Mouse (Mus musculus): Measurements from ENCODE around the gene Fyb. TPM values are rescaled to one million over a fixed set of nuclear protein-coding genes. Genes with fewer than 3 reads are reported as not detected.
A peak's percentile ranks its signal among the peaks of the same experiment; 100 is the strongest.

The Fyb gene
- polyA plus RNA-seq, 1 experiment: 129 TPM

DNA sequence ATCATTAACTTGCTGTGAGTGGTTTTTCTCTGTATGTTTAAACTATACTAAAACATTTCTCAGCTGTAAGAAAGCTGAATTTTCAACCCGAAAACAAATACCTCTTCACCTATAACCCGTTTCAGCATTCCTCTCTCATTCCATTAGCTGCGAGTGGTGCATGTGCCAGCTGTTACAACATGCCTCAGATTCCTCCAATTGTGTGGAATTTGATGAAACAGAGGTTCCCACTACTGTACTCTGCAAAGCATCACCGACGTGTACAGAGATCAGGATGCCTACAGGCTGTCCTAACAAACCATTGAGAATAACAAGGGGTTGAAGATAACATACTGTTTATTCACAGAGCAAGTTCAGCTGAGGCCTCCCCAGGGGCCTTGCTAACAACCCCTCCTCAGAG is 143.4 kb downstream of the Fyb start:
- Histone ChIP-seq H3K27me3 (ENCODE audit: control insufficient read depth, insufficient read depth, insufficient read length) (no peaks in the 10 kb centered on the region), H3K4me3 (no peak overlapping the region), H3ac (ENCODE audit: control insufficient read depth, insufficient read length) (no peak overlapping the region), H3K4me2 (ENCODE audit: low read depth) (no peak overlapping the region), H3K79me2 (ENCODE audit: control insufficient read depth, insufficient read depth) (no peaks in the 10 kb centered on the region), H3K36me3 (ENCODE audit: control insufficient read depth, insufficient read depth) (no peaks in the 10 kb centered on the region)
- no peak for TF ChIP-seq USF1 (IDR thresholded peaks at IDR 0.05; ENCODE audit: low read depth)

DNA sequence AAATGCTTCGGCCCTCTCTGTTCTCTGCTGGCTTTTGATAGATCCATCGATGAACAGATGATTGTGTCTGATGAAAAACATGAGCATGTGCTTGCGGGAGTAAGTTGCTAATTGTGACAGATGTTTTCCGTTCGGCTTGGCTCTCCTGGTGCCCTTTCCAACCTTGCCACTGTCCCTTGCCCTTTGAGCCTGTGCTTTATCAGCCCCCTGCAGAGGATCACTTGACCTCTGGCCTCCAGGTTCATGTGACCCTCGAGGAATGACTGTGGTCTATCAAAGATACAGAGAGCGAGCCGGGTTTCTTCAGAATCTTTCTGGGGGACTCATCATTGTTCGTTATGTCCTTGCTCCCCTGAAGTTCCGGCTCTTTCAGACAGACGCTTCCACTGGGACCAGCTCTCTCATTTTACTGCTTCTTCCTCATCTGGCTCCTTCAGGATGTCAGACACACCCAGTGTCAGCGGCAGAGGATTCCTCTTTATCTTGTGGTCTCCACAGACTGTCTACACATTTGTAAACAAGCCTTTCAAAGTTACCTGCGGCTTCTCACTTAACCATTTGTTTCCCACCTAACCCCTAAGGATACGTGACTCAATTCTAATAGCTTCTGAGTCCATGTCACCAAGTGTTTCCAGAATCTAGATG is 146.3 kb downstream of the Fyb start:
- no peak for TF ChIP-seq POLR2AphosphoS2 (IDR thresholded peaks at IDR 0.05; ENCODE audit: insufficient read length, low read depth)
- no peak for TF ChIP-seq MYOG (IDR thresholded peaks at IDR 0.05; ENCODE audit: control insufficient read depth in 1 of 3, insufficient read depth in 1 of 3, insufficient read length in 2 of 3, low read depth in 2 of 3)
- no peak for TF ChIP-seq E2F4 (IDR thresholded peaks at IDR 0.05; ENCODE audit: insufficient read depth)
- no peak for TF ChIP-seq POLR2A (IDR thresholded peaks at IDR 0.05; ENCODE audit: insufficient read length, low read depth)
- TF ChIP-seq USF1 (IDR thresholded peaks at IDR 0.05; ENCODE audit: low read depth): no peak
- no peak for TF ChIP-seq MYOD1 (IDR thresholded peaks at IDR 0.05; ENCODE audit: control insufficient read depth in 1 of 3, insufficient read length in 2 of 3, low read depth in 2 of 3)
- TF ChIP-seq REST (IDR thresholded peaks at IDR 0.05; ENCODE audit: insufficient read depth, insufficient read length): no peak
- no peak for TF ChIP-seq CEBPB (IDR thresholded peaks at IDR 0.05; ENCODE audit: insufficient read depth, poor library complexity, severe bottlenecking)
- no peak for TF ChIP-seq TCF3 (IDR thresholded peaks at IDR 0.05; ENCODE audit: insufficient read length, low read depth)
- TF ChIP-seq MAX (IDR thresholded peaks at IDR 0.05; ENCODE audit: low read depth): no peak
- TF ChIP-seq TCF12 (IDR thresholded peaks at IDR 0.05; ENCODE audit: insufficient read depth, poor library complexity, severe bottlenecking): no peak
- H3K4me3 ChIP-seq: no peak overlapping the region
- no peaks in the 10 kb centered on the region for H3K79me2 ChIP-seq (ENCODE audit: control insufficient read depth, insufficient read depth)
- H3ac ChIP-seq (ENCODE audit: control insufficient read depth, insufficient read length): no peak overlapping the region
- H3K4me2 ChIP-seq (ENCODE audit: low read depth): no peak overlapping the region
- no peaks in the 10 kb centered on the region for H3K27me3 ChIP-seq (ENCODE audit: control insufficient read depth, insufficient read depth, insufficient read length)
- H3K36me3 ChIP-seq (ENCODE audit: control insufficient read depth, insufficient read depth): no peaks in the 10 kb centered on the region

DNA sequence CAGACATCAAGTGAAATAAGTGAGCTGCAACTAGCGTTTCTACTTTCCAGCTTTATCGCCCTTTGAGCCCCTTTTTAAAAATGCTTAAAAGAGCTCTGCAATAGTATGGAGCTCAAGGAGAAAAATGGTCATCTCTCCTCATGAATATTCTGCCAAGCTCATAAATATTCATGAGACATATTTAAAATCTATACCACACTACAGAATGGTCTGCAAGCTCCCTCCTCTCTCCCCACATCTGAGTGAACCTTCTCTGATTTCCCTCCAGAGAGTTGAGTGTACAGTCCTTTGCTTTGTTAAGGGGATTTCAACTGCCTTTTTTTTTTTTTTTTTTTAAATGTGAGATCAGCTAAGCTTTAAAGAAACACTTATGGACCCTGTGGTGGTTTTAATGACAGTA is 155.8 kb downstream of the Fyb start:
- Histone ChIP-seq H3K27me3 (ENCODE audit: control insufficient read depth, insufficient read depth, insufficient read length) (no peaks in the 10 kb centered on the region), H3ac (ENCODE audit: control insufficient read depth, insufficient read length) (no peak overlapping the region), H3K36me3 (ENCODE audit: control insufficient read depth, insufficient read depth) (no peaks in the 10 kb centered on the region), H3K4me3 (no peak overlapping the region), H3K4me2 (ENCODE audit: low read depth) (no peak overlapping the region), H3K79me2 (ENCODE audit: control insufficient read depth, insufficient read depth) (no peaks in the 10 kb centered on the region)
- TF ChIP-seq MYOG (IDR thresholded peaks at IDR 0.05; ENCODE audit: control insufficient read depth in 1 of 3, insufficient read depth in 1 of 3, insufficient read length in 2 of 3, low read depth in 2 of 3): no peak
- TF ChIP-seq REST (IDR thresholded peaks at IDR 0.05; ENCODE audit: insufficient read depth, insufficient read length): no peak
- TF ChIP-seq USF1 (IDR thresholded peaks at IDR 0.05; ENCODE audit: low read depth): no peak
- TF ChIP-seq CEBPB (IDR thresholded peaks at IDR 0.05; ENCODE audit: insufficient read depth, poor library complexity, severe bottlenecking): no peak
- no peak for TF ChIP-seq TCF3 (IDR thresholded peaks at IDR 0.05; ENCODE audit: insufficient read length, low read depth)
- TF ChIP-seq MAX (IDR thresholded peaks at IDR 0.05; ENCODE audit: low read depth): no peak
- no peak for TF ChIP-seq MYOD1 (IDR thresholded peaks at IDR 0.05; ENCODE audit: control insufficient read depth in 1 of 3, insufficient read length in 2 of 3, low read depth in 2 of 3)
- no peak for TF ChIP-seq TCF12 (IDR thresholded peaks at IDR 0.05; ENCODE audit: insufficient read depth, poor library complexity, severe bottlenecking)
- TF ChIP-seq E2F4 (IDR thresholded peaks at IDR 0.05; ENCODE audit: insufficient read depth): no peak

DNA sequence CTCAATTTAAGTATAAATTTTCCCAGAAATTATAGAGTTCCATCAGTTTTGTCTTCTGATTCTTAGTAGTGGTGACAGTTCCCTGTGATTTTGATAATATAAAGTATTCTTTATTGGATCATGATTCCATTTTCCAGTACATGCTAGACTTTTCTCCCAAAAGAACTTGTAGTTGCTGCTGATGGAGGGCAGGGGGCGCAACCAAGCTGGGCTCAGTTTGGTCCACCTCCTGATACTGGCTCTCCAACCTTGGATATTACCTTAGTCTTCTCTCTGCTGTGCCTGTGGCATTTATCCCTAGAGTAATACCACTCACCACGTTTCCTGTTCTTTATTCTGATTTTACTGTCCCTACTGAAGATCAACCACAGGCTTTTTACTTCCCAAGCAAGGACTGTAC is 179.5 kb downstream of the Fyb start:
- Histone ChIP-seq H3K27me3 (ENCODE audit: control insufficient read depth, insufficient read depth, insufficient read length) (no peaks in the 10 kb centered on the region), H3K4me2 (ENCODE audit: low read depth) (no peak overlapping the region), H3ac (ENCODE audit: control insufficient read depth, insufficient read length) (no peak overlapping the region), H3K79me2 (ENCODE audit: control insufficient read depth, insufficient read depth) (no peaks in the 10 kb centered on the region), H3K36me3 (ENCODE audit: control insufficient read depth, insufficient read depth) (no peaks in the 10 kb centered on the region), H3K4me3 (no peak overlapping the region)
- TF ChIP-seq USF1 (IDR thresholded peaks at IDR 0.05; ENCODE audit: low read depth): no peak
- TF ChIP-seq POLR2A (IDR thresholded peaks at IDR 0.05; ENCODE audit: insufficient read length, low read depth): no peak
- no peak for TF ChIP-seq SRF (IDR thresholded peaks at IDR 0.05; ENCODE audit: control insufficient read depth, insufficient read length, low read depth)
- no peak for TF ChIP-seq E2F4 (IDR thresholded peaks at IDR 0.05; ENCODE audit: insufficient read depth)
- TF ChIP-seq MYOD1 (IDR thresholded peaks at IDR 0.05; ENCODE audit: control insufficient read depth in 1 of 3, insufficient read length in 2 of 3, low read depth in 2 of 3): no peak
- no peak for TF ChIP-seq REST (IDR thresholded peaks at IDR 0.05; ENCODE audit: insufficient read depth, insufficient read length)
- no peak for TF ChIP-seq MAX (IDR thresholded peaks at IDR 0.05; ENCODE audit: low read depth)
- TF ChIP-seq CEBPB (IDR thresholded peaks at IDR 0.05; ENCODE audit: insufficient read depth, poor library complexity, severe bottlenecking): no peak
- no peak for TF ChIP-seq TCF12 (IDR thresholded peaks at IDR 0.05; ENCODE audit: insufficient read depth, poor library complexity, severe bottlenecking)
- TF ChIP-seq POLR2AphosphoS2 (IDR thresholded peaks at IDR 0.05; ENCODE audit: insufficient read length, low read depth): no peak
- no peak for TF ChIP-seq TCF3 (IDR thresholded peaks at IDR 0.05; ENCODE audit: insufficient read length, low read depth)
- TF ChIP-seq MYOG (IDR thresholded peaks at IDR 0.05; ENCODE audit: control insufficient read depth in 1 of 3, insufficient read depth in 1 of 3, insufficient read length in 2 of 3, low read depth in 2 of 3): no peak

GRCm38 (mm10) chr15:6705351-6705901 is 182.8 kb downstream of the Fyb start:
- H3ac ChIP-seq (ENCODE audit: control insufficient read depth, insufficient read length): no peak overlapping the region
- peak in 2 of 3 experiments; percentile 54 to 70 for TF ChIP-seq MYOD1 (IDR thresholded peaks at IDR 0.05; ENCODE audit: control insufficient read depth in 1 of 3, insufficient read length in 2 of 3, low read depth in 2 of 3)
- TF ChIP-seq POLR2AphosphoS2 (IDR thresholded peaks at IDR 0.05; ENCODE audit: insufficient read length, low read depth): no peak
- TF ChIP-seq REST (IDR thresholded peaks at IDR 0.05; ENCODE audit: insufficient read depth, insufficient read length): no peak
- no peak for TF ChIP-seq POLR2A (IDR thresholded peaks at IDR 0.05; ENCODE audit: insufficient read length, low read depth)
- no peak for TF ChIP-seq TCF3 (IDR thresholded peaks at IDR 0.05; ENCODE audit: insufficient read length, low read depth)
- peak in 1 of 3 experiments; percentile 16 for TF ChIP-seq MYOG (IDR thresholded peaks at IDR 0.05; ENCODE audit: control insufficient read depth in 1 of 3, insufficient read depth in 1 of 3, insufficient read length in 2 of 3, low read depth in 2 of 3)
- TF ChIP-seq CEBPB (IDR thresholded peaks at IDR 0.05; ENCODE audit: insufficient read depth, poor library complexity, severe bottlenecking): no peak
- H3K4me2 ChIP-seq (ENCODE audit: low read depth): peak overlapping the region; percentile 37
- no peaks in the 10 kb centered on the region for H3K36me3 ChIP-seq (ENCODE audit: control insufficient read depth, insufficient read depth)
- peaks cover 15% of the 10 kb centered on the region for H3K79me2 ChIP-seq (ENCODE audit: control insufficient read depth, insufficient read depth)
- no peak overlapping the region for H3K4me3 ChIP-seq
- no peaks in the 10 kb centered on the region for H3K27me3 ChIP-seq (ENCODE audit: control insufficient read depth, insufficient read depth, insufficient read length)

All from myocyte (in vitro differentiated cells).